Mouse (Mus musculus): Measurements from ENCODE around the gene Nmi.
"Not testable (repeated sequence)": the region's sequence is repeated elsewhere in the genome, so short reads cannot be mapped to it uniquely, and the experiment has no call there.

DNA sequence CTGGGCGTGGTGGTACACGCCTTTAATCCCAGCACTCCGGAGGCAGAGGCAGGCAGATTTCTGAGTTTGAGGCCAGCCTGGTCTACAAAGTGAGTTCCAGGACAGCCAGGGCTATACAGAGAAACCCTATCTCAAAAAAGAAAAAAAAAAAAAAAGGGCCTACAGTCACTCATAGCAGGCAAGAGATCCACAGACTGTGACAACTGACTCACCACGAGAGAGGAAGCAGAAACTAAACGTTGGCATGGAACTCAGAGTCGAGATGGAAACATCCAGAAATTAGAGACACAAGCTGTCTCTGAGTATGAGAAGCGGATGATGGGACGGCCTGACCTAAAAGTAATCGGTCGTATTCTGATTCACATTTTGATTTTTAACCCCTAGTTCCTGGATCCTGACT lies 29.0 kb upstream of the Nmi start:
- not testable (repeated sequence) for TF ChIP-seq GATA1, TAL1 (IDR thresholded peaks at IDR 0.05; ENCODE audit: low read length)

All from erythroblast, embryonic 14.5 days (primary cell).